Mouse (Mus musculus): ENCODE data around the gene Tbl1x. TPM values are rescaled to one million over a fixed set of nuclear protein-coding genes. Genes with fewer than 3 reads are reported as not detected.
A peak's percentile ranks its signal among the peaks of the same experiment; 100 is the strongest.

Gene Tbl1x
- total RNA-seq, 2 experiments from 2014 or later = 24.7 to 57.8 TPM

DNA sequence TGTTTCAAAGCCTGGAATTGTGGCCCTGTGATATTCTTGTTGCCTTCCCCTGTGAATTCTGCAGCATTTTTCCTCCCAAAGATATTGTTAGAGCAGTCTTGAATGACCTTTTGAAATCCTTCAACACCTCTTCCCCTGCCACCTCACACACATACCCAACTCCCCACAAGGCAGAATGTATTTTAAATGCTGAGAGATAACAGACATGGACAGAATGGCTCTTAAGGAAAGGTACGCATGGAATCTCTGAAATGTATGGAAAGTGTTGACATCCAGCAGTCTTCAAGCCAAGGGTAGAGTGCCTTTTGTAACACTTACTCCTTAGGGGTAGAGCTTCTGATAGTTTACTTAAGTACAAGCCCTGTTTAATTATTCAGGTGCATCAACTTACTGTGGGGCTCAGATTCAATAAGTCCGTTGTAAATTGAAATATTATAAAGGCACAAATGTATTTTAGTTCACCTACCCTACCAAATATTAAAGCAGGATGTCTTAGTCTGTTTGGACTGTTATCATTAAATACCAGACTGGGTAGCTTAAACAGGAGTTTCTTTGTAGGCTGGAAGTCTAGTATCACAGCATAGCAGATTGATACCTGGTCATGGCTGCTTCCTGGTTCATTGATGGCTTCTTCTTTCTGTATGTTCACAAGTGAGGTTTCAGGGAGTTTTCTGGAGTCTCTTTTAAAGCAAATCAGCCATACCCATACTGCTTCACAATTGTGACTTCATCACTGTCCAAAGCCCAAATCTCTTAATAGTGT, 92.9 kb downstream of the Tbl1x start:
- peak; percentile 57 for ATAC-seq (replicated peaks; ENCODE audit: poor library complexity)

DNA sequence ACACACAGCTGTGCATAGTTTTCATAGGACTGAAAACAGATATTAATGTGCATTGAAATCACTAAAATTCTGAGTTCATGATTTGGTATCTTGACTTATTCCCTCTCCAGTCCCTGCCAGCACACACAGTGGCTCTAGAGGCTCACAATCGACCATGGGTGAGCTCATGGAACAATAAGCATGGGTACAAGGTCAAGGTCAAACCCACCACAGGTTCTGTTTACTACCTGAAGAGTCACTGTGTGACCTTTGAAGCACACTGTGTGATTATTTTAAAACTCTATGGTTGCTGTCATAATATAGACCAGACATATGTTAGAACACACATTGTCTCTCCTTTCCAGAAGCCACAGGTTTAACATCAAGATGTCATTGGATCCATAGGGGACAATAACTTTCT, 96.7 kb downstream of the Tbl1x start:
- ATAC-seq (replicated peaks; ENCODE audit: poor library complexity) = no peak

DNA sequence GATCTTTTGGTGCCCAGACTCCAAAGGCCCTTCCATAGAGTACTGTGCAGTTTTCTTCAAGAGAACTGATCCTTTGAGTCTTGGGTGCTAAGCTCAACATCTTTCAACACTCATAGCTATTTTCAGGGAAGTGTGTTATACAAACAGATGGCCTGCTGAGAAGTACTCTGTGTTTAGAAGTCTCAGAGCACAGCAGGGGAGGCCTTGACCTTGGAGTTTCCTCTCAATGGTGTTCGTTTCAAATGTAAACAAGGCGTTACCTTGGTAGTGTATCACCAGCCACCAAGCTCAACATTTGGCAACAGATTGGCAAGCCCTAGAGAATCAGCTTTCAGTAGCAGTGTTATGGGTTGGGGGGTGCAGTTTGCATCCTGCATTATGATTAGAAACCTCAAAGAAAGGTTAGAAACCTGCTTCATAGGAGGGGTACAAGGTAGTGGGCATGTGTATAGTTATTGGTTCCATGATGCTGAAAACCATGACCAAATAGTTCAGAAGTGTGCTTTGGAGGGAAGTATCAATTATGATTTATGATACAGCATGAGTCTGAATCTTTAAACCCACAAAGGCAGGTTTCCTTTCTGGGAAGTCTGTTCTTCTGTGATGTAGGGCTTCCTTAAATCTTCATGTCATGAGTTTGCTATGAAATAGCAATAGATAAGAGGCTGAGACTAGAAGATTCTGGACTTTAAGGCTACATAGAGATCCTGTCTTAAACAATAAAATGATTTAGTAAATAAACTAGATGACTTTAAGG, 98.3 kb downstream of the Tbl1x start:
- peak; percentile 40 for ATAC-seq (replicated peaks; ENCODE audit: poor library complexity)

DNA sequence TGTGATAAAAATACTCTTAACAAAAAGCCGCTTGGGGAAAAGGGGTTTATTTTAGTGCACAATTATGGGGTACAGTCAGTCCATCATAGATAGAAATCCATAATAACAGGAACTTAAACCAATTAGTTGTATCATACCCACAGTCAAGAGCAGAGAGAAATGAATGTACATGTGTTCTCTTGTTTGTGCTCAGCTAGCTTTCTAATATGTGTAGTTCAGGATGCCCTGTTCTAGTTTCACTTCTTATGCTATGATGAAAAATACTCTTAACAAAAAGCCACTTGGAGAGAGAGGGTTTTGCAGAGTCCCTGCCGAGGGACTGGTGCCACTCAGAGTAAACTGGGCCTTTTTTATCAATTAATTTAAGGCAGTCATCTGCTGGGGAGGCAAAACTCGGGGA, 101.1 kb downstream of the Tbl1x start:
- ATAC-seq (replicated peaks; ENCODE audit: poor library complexity) = no peak

DNA sequence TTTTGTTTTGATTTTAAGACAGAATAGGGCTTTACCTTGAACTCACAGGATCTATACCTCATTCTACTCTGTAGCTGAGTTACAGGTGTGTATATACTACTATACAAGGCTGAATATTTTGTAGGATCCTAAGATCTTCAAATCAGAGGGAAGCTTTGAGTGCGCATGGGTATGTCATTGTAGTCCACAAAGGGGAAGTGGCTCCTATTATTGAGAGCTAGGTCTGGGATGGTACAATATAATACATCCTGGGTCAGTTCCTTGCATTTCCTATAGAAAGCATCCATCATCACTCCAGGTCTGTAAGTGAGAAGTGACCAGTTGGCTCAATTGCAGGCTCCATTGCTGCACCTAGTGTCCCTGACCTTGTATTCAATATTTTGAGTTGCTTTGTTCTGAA, 102.2 kb downstream of the Tbl1x start:
- ATAC-seq (replicated peaks; ENCODE audit: poor library complexity) = peak; percentile 54

DNA sequence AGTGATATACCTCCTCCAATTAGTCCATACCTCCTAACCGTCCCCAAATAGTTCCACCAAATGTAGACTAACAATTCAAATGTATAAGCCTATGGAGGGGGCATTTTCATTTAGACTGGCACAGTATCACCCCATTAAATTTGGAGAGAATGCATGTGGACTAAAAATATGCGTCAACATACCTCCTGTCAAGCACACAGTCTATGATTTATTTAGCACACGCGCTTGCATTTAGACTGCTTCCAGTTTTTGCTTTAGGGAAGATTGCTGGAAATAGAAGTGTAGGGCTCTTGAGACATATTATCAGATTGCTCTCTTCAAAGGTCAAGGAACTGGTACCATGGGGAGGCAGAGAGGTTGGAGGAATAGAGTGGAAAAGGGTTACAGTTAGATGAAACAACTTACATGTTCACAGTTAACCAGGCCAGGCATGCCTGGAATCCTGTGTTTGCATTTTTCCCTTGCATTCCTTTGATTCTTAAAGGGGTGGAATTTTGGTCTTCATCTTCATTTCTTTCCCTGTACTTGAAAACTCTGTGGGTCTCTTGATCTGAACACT, 105.0 kb downstream of the Tbl1x start:
- no peak for ATAC-seq (replicated peaks; ENCODE audit: poor library complexity)

DNA sequence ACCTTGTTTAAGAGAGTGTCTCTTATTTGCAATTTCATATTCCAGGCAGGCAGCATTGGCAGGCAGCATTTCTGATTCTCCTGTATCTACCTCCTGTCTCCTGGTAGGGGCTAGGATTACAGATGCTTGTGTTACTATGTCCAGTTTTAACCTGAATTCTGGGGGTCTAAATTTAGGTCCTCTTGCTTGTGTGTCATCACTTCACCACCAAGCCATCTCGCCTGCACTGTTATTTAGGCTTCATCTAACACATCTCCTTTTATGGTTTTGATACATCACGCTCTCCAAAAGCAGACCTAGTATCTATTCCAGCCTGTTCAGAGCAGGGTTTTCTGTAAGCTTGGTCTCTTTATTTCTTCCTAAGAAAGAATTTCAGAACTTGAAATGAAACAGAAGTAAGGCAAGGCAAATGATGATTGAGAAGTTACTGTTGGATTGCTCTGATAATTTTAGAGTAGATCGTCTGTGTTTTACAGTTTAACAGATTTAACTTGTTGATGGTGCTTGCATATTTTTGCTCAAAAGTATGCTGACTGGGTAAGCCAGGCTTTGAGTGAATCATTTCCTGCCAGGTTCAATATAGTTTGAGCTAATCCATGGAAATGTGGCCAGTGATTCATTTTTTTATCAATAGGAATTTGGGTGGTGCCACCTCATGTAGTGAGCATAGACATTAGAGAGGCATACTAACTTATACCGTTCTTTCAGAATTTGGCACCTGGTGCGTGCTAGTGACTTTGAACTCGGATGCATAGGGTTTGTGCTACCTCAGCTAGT, 106.7 kb downstream of the Tbl1x start:
- no peak for ATAC-seq (replicated peaks; ENCODE audit: poor library complexity)

DNA sequence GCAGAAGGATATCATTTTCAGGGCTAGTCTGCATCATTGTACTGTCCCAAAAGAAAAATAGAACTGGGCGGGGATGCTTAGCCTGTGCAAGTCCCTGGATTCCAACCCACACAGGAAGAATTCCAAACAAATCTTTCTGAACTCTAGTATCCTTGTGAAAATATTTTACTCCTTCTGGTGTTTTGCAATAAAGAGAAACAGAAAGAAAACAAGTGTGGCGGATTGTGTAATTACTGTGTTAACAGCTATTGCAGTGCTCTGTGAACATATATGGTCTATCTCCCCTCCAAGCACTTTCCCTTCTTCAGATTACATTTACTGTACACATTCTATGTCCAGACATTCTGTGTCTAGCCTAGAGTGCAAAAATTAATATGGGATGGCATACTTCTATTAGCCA, 119.6 kb downstream of the Tbl1x start:
- peak; percentile 57; the same call in 1 of the 2 replicates for ATAC-seq (replicated peaks; ENCODE audit: poor library complexity)

DNA sequence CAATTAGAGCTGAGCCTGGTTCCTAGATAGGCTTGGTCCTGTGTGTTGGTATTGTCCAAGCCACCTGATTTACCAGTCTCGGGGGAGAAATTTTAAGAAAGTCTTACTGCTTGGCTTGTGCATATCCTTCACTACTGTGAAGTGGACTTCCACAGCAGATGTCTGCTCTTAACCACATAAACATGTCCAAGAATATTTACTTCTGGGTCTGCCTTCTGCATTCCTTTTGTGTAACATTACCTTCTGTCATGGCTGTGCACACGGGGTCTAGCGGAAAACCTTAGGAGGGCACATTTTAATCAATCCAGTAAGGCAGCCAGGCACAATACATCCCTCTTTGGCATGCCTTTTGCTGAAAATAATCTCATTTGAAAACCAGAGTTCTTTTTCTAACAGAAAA, 125.7 kb downstream of the Tbl1x start:
- no peak for ATAC-seq (replicated peaks; ENCODE audit: poor library complexity)

DNA sequence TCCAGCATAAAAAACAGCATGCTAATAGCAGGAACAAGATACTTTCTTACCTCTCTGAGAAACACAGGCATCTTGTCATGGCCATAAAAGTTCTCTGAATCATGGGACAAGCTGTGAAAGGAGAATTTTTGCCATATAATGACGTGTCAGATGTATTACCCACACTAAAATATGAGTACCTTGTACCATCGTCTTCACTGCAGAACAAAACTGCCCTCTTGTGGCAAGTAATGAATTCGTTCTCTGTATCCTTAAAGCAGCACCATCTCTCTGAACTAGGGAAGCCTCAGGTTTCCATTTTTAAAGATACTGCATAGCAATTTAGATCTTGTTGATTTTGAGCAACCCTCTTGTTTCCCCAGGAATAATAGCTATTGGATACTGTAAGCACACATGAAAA, 127.3 kb downstream of the Tbl1x start:
- ATAC-seq (replicated peaks; ENCODE audit: poor library complexity) = peak; percentile 90

DNA sequence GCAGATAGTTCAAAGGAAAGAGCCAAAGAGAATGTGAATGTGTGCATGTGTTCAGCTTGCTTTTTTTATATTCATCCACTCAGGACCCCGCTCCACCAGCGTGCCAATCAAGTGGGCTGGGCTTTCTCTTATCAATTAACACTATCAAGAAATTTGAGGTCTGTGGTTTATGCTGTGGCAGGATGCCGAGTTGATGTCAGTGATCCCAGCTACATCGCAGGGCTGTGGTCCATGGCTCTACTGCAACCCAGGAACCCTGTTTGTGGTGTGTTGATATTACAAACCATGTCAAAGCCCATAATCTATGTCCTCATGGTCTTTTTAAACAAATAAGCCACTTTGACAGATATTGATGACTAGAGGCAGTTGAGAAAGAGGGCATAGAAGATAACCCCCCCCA, 129.5 kb downstream of the Tbl1x start:
- ATAC-seq (replicated peaks; ENCODE audit: poor library complexity) = no peak; the same call in 1 of the 2 replicates

DNA sequence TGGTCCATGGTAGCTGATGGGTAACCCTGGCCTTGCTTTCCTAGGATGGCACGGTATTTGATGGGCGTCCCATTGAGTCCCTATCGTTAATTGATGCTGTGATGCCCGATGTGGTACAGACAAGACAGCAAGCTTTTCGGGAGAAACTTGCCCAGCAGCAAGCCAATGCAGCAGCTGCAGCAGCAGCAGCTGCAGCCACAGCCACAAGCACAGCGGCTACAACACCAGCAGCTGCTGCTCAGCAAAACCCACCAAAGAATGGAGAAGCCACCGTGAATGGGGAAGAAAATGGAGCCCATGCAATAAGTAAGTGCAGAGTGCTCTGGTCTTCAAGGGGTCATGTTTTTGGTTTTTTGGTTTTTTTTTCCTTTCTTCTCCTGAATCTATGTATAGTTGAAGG, 135.4 kb downstream of the Tbl1x start:
- ATAC-seq (replicated peaks; ENCODE audit: poor library complexity) = no peak

DNA sequence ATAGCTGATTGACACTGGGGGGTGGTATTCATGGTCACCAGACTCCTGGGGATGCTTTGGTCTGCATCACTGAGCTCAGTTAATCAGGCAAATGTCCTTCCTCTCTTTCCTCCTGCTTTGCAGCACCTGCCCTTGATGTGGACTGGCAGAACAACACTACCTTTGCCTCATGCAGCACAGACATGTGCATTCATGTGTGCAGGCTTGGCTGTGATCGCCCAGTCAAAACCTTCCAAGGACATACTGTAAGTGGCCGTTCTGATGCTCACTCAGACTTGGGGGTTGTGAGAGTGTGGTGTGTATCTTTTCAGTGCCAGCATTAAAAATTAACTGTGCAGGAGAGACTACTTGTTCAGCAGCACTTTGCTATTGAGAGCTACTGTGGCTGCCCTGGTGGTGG, 139.4 kb downstream of the Tbl1x start:
- ATAC-seq (replicated peaks; ENCODE audit: poor library complexity) = no peak

DNA sequence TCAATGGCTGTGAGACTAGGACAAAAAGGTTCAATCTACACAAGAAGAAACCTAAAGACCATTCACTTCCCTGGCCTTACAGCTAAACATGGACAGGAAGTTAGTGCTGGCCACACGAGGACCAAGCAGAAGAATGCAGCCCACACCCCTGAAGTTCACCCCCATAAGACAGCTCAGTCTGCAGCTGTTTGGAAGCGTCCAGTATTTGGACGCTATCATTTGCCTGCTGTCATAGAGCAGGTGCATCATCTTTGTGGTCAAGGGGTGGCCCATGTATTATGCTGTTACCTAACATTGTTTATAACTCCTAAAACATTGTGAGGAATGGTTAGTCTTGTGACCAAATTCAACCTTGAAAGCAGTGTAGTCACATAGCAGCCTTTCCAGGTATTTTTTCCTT, 151.2 kb downstream of the Tbl1x start:
- no peak for ATAC-seq (replicated peaks; ENCODE audit: poor library complexity)

DNA sequence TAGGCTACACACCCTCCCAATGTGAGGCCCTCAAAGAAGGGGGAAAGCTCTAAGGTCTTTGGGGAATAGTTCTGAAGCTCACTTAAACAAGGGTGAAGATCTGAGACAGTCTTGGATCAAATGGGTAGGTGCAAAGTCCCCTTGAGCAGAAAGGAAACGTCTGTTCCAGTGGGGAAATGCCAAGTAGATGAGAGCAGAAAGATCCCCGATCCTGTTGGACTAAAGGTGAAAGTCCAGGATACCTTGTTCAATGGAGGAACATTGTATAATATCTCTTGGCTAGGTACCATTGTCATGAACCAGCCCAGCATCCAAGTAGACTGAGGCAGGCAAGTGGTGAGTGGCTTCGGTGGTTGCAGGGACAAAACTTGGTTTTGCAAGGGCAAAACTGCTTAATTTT, 152.5 kb downstream of the Tbl1x start:
- no peak for ATAC-seq (replicated peaks; ENCODE audit: poor library complexity)

DNA sequence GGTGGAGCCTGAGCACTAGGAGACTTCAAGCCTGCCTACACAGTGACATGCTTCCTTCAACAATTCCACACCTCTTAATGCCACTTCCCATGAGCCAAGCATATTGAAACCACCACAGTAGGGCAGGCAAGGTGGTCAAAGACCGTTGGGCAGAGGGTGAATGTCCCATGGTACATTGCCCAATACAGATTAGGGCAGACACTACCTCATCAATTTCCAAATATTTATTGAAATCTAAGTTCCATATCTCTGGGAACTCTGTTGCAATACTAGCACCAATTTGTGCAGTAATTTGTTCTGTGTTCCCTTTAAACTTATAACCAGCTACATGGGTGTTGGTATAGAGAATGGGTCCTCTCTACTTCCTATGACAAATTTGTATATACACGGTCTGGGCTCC, 154.2 kb downstream of the Tbl1x start:
- no peak for ATAC-seq (replicated peaks; ENCODE audit: poor library complexity)

DNA sequence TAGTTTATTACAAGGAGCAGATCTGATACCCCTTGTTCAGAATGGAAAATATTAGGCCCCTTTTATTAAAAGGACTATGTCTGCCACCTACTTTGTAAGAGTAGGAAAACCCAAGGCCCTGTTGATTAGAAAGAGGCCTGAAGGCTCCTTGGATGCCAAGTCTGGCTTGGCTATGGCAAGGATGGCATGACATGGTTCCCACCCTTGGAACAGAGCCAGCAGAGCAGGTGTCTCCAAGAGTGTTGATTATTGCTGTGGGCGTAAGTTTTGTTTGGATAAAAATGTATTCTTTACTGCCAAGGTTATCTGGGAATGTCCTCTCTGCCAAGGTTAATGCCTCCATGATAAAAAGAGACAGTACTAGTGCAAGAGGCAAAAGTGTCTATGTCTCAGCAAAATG, 156.1 kb downstream of the Tbl1x start:
- ATAC-seq (replicated peaks; ENCODE audit: poor library complexity) = no peak

DNA sequence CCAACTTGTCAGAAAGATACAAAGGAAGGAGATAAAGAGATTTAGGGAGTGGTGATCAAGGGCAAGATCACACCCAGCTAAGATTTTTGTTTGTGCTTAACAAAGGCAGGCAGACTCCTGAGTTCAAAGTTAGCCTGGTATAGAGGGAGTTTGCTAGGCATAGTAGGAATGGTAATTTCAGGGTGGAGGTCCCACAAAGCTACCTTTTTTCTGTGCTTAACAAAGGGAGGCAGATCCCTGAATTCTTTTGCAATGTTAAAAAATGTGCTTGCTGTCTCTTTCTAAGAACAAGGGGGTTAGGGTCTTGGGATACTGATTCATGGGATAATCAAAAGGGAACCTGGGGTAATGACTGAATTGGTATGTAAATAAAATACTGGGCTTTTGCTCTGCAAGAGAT, 156.6 kb downstream of the Tbl1x start:
- no peak for ATAC-seq (replicated peaks; ENCODE audit: poor library complexity)

DNA sequence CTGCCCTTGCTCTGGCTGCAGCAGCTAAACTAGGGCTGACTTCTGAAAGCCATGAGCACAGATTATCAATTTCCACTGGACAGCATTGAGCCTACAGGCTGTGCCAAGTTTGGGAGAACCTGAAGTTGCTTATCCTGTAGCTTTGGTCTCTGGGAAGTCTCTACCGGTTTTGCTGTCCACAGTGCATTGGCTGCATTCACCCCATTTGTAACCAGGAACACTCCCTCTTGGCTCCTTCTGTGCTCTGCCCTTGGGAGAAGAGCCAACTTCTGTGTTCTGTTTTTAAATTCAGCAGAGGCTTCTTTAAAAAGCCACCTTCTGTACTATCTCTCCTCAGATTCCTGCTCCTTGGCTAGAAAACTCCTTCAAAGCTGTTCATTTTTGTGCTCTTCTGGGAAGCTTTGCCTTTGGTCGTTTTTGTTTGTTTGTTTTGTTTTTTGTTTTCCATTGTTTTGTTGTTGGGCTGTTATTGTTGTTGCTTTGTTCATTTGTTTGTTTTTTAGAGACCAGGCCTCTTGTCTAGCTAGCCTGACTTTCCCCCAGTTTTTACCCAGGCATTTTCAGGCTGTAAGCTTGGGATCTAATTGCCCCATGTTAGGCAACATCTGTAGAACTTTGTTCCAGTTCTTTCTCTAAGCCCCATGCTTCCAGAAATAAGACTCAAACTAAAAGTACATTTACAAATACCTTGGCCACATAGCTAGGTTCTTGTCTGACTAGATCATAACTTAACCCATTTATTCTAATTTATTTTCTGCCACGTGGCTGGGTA, 159.2 kb downstream of the Tbl1x start:
- no peak for ATAC-seq (replicated peaks; ENCODE audit: poor library complexity)

Measured in megakaryocyte progenitor cell, adult 5-6 weeks (primary cell).